Mouse (Mus musculus): ENCODE results near the gene Coa3.

- TF ChIP-seq CTCF (IDR thresholded peaks at IDR 0.05) (peak; percentile 99), POLR2A (IDR thresholded peaks at IDR 0.05; ENCODE audit: insufficient read depth, low read depth, low read length) (no peak), EP300 (IDR thresholded peaks at IDR 0.05; ENCODE audit: insufficient read depth, low read depth, low read length) (peak; percentile 91; the same call in 1 of the 2 replicates)
These were observed 44.7 kb upstream of the Coa3 start for GRCm38 (mm10) chr11:101323609-101324008.

All from heart, adult 2 months (tissue).